Mouse (Mus musculus) ovary, postnatal 14 days (tissue): ENCODE results near the gene Qrich2.
A peak's percentile ranks its signal among the peaks of the same experiment; 100 is the strongest.
"Not testable (repeated sequence)": the region's sequence is repeated elsewhere in the genome, so short reads cannot be mapped to it uniquely, and the experiment has no call there.

Experiments
- DNase-seq: peaks from one replicate; pipeline ENCODE4 v3.0.0; 2022; ENCODE audit warnings: low spot score

Qrich2 gene

DNA sequence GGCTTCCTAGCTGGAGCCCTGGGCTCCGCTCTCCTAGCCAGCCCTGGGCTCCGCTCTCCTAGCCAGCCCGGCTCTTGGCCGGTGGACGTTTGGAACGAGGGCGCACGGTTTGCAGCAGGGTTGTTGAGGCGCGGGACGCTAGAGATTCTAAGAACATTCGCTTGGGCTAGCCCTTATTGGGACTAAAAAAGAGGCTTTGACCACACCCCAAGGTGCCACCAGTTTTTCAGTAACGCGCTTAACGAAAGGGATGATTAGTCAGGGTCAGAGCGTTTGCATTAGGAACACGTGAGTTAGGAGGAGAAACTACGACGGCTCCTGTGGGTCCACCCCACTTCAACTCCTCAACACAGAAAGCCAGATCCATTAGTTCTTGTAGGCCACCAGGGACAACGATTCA lies at the start of gene Qrich2:
Gene Qrich2 (minus strand): TSS at position 101 of the 400 bp plus-strand sequence.
- no peak for DNase-seq

DNA sequence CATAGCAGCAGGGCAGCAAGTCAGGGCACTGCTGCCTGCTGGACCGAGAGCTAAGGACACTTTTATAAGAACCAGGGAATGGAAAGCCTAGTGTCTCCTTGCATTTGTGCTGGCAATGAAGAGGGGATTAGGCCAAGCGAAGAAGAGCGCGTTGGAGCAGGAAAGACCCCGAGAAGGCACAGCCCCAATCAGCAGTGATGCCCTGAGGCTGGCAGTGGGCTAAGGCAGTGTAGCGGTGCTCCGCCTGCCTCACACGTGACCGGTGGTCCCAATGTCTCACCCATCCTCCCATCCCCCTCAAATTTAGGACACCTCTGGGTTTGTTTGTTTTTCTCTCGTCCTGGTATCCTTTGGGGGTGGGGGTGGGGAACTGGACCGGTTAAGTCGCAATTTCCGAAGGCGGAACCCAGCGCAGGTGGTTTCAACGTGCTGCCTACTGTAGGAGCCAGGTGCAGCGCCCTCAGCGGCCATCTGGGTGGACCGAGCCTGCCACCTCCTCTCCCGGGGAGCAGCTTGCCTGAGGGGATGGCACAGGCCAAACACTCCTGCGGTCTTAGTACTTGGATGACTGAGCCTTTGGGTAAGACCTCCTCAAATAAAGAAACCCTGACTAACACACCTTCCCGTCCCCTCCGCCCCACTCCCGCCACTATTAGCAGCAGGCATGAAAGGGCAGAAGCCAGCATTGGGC lies 49.4 kb upstream of the Qrich2 start:
- no peak for DNase-seq

DNA sequence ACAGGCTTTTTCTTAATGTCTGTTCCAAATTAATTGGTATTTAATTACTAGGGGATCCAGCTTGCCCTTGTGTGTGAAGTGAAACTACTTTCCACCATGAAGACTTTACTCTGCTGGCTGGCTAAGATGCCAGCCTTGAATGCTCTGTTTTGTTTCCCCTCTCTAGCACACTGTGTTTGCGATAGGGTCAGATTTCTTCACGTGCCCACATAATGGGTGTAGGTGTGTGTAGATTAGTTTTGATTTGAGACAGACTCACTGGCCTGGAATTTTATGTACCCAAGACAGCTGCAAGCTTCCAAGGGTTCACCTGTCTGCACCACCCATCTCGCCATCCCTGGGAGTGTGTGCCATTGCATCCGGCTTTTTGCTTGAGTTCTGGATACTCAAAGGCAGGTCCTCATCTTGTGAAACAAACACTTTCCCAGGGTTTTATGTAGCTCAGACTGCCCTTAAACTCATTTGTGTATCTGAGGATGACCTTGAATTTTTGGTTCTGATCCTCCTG lies 47.5 kb upstream of the Qrich2 start:
- DNase-seq = no peak

DNA sequence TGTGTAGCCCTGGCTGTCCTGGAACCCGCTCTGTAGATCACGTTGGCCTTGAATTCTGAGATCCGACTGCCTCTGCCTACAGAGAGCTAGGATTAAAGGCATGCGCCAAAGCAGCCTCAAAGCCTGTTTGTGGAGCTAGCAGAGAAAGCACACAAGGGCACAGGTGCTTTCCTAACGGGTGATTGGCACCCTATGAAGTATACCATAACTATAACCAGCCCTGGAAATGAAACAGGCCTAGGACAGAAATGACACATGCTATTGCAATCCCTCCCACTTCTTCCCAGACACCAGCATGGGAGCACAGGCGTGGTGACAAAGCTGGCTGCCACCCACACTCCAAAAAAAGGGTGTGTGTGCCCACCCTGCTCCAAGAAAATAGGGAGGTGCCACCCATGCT lies 46.9 kb upstream of the Qrich2 start:
- DNase-seq = no peak

DNA sequence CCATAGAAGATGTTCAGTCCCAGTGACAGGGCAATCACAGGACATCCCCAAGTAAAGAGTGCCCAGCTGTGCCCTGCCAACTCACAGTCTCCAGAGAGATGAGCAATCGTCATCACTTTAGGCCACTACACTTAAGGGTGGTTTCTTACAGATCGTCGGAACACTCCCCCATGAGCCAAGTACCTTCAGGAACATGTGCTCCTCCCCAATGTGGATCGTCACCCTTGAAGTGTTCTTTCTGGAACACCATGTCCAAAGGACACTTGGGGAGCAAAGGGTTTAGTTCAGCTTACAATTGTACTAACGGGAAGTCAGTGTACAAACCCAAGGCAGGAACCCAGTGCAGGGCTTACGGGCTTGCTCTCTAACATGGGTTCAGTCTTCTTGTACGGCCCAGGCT lies 46.1 kb upstream of the Qrich2 start:
- DNase-seq = no peak

DNA sequence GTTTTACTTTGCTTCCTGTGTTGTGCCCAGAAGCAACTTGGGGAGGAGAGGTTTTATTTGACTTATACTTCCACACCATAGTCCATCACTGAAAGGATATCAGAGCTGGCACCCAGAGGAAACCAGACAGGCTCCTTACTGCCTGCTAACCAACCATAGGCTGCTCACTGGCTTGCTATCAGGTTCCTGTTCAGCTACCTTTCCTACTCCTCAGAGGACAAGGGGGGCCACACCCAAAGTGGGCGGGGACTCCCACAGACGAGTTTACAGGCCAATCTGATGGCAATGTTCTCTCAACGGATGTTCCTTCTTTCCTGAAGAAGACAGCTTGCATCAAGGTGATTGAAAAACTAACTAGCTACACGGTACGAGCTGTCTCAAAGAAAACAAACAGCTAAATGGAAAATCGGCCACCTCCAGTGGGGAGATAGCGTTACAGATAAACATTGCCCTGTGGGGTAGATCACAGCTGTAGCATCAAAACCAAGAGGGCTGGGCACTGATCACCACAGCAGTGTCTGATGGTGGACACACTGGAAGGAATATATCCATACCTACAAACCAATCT lies 45.3 kb upstream of the Qrich2 start:
- no peak for DNase-seq

DNA sequence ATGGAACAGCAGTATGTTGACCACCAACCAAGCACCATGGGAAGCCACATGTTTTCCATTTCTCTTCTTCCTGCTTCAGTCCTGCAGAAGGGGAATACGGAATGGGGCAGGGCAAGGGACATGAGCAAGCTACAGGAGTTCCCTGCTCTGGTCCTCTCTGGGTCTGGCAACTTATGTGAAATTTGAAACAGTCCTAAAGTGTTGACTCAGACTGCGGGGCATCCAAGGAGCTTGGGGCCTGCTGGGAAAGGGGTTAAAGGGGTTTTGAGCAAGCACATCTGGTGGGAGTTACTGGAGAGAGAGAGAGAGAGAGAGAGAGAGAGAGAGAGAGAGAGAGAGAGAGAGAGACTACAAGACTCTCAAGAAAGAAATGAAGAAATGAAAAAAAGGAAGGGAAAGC lies 42.6 kb upstream of the Qrich2 start:
- no peak for DNase-seq

DNA sequence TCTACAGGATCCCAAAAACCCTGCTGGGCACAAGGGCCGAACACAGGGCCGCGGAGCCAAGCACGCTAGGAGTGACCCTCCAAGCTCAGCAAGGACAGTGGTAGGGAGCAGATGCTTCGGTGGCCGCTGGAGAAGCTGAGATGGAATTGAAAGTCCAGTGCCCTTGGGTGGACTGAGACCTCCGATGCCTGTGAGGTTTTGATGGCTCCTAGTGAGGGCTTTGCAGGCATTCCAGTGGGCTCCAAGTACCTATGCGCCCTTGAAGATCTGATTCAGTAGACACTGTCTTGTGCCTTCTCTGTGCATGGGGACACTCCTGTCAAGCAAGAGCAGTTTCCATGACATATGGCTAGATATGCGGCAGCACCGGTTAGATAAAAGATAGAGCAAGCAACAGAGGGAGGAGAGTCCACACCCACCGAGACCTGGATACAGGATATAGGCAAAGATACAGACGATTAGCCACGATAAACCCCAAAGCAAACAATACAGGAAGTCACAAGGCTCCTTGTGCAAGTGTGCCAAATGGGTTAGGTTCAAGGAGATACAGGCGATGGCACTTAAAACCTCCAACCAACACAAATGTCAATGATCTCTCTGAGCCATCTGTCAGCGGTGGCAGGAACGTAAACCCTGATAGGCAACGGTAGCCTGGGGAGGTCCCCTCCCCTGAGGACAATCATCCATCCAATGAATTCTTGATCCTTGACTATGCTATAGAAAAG lies 40.3 kb upstream of the Qrich2 start:
- DNase-seq = no peak

DNA sequence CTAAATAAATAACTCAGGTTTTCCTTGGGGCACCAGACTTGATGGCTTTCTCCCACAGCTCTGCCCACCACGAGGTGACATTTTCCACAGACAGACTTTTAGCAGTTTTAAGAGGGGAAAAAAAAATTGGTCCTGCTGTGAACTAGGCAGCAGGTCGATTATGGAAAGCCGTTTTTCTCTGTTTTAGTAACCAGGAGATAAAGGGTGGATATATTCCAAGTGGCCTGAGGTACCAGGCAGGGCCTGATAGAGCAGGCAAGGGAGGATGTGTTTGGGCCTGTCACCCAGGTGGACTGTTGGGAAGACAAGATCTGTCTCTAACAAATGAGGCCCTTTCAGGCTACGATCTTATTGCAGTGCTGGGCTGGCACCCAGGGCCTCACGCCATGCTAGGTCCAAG lies 39.5 kb upstream of the Qrich2 start:
- DNase-seq = no peak

DNA sequence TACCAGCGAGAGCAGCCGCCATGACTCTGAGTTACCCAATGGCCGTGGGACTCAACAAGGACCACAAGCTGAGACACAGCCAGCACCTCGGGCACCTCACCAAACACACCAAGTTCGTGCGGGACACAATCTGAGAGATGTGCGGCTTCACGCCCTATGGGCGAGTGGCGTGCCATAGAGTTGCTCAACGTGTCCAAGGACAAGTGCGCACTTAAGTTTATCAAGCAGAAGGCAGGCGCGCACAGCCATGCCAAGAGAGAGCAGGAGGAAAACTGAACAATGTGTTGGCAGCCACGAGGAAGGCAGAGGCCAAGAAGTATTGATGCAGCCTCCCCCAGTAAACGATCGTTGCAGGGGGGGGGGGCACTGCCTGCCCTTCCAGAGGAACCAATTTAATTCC lies 38.5 kb upstream of the Qrich2 start:
- no peak for DNase-seq

DNA sequence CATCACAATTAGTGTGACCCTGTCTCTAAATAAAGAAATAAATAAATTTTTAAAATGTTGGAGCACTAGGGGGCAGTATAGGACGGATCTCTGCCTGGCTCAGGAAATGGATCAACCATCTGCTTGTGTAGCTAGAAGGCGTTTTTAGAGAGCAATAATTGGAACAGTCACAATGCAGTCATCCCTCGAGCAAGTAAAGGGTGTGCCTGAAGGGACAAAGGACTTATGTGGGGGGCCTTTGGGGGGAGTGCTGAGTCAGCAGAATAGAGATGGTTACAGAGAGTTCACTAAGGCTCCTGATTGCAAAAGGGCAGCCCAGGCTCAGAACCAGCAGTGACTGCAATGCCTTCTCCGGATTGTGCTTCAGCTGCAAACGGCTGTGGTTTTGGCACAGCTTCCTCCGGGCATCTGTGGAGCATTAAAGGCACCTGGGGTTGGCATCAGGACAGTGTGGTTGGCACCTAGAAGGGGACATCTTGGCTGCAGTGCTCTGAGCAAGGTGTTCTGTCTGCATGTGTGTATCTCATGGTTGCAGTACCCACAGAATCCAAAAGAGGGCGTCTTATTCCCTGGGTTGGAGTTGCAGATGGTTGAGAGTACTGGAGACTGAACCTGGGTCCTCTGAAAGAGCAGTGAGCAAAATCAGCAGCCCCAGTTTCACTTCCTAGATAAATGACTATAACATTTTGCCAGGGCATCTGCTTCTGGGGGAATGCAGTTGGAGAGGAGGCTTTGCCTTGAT lies 35.1 kb upstream of the Qrich2 start:
- no peak for DNase-seq

DNA sequence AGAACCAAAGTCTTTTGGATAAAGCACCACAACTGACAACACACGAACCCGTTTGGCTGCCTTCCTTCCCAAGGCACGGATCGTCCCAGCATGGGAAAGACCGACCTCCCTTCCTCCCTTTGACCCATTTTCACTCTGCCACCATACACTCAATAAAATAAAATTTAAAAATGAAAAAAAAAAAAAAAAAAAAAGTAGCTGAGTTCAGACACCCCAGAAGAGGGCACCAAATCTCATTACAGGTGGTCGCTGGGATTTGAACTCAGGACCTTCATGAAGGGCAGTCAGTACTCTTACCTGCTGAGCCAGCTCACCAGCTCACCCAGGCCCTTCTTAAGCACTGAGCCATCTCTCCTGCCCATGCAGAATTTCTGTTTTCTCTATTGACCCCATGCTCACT lies 33.0 kb upstream of the Qrich2 start:
- DNase-seq = no peak

DNA sequence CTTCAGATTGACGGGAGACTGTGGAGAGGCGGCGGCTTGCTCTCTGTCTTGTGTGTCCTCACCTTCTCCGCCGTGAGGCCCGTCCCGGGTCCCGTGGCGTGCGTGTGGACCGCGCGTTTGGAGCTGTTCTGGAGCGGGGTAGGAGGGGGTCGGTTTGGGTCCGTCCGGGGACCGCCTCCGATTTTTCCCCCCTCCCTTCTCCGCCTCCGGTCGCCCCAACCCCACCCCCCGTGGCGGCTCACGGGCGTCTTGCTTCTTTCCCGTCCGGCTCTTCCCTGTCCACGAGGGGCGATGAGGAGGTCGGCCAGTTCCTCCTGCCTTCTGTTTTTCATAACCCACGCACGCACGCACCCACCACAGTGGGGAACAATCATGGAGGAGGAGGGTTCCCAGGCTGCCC lies 32.6 kb upstream of the Qrich2 start:
- DNase-seq = no peak

DNA sequence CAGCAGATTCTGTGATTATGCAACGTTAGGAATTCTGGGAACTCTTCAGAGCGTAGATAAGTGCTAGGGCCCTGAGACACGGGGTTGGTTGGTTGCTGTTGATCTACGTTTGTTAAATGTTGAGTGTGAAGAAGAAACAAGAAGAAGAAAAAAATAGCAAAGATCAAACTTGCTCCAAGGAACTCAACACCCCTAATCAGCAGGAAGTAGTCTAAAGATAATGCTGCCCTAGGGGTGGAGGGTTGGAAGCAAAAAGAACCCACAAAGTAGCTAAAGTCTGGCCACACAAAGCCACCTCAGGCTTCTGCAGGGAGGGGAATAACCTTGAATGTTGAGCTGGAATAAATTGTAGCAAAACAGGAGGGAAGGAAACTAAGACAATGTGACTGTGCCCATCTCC lies 31.3 kb upstream of the Qrich2 start:
- DNase-seq = no peak

DNA sequence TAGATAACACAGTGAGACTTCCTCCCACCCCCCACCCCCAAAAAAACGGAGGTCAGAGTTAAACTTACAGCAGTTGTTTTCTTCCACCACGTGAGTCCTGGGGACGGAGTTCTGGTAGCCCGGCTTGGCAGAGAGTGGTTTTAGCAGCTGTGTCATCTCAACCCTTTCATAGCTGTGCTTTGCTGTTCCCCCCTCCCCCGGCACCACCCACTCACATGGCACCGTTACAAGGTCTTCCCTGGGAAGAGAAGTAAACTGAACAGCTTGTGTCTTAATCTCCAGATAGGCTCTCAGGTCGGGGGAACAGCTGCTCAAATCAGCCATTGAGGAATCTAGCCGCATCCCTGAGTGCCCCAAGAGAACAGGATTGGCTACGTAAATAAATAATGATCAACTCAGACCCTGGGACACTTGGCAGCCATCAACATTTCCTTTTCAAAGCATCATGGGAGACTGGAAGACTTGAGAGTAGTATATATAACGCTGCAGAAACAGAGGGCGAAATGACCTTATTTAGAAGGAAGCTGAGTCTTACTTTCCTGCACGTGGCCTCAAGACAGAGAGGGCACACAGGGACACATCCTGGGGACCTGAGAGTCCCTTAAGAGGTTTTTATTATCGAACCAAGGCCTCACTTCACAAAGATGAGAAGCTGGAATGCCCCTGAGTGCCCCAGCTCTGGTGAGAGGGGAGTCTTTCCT lies 28.6 kb upstream of the Qrich2 start:
- peak; percentile 76 for DNase-seq

DNA sequence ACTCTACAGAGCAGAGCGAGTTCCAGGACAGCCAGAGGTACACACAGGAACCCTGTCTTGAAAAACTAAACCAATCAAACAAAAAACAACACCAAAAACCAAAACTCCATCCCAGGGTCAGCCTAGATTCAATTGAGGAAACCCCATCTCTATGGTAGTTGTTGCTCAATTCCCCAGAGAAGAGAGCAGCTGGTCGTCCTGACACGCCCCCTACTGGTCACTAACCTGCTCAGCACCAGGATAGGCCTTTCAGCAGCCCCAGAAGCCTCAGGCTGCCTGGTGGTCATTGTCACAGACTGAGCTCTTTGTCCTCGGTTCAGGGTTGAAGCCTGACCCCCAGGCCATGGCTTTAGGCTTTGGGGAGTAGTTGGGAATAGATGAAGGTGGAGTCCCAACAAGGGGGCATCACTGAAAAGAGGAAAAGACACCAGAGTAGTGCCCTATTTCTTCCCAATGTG lies 27.8 kb upstream of the Qrich2 start, which contains the start of gene Prpsap1:
Gene Prpsap1 (minus strand): TSS at position 408 of the 458 bp plus-strand sequence.
- peak; percentile 53 for DNase-seq

DNA sequence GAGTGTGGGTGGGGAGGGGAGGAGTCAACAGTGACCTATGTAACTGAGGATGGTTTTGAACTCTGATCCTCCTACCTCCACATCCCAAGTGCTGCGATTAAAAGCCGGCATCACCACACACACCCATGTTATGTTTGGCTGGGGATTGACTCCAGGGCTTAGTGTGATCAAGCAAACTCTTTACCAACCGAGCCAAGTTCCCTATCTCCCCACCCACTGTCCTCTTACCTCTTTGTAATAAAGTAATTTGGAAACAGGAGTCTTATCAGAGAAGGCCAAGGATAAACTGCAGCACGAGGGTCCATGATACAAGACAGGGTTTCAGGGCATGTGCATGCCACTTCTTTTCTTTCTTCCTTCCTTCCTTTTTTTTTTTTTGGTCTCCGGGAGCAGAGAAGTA lies 27.1 kb upstream of the Qrich2 start:
- no peak for DNase-seq

DNA sequence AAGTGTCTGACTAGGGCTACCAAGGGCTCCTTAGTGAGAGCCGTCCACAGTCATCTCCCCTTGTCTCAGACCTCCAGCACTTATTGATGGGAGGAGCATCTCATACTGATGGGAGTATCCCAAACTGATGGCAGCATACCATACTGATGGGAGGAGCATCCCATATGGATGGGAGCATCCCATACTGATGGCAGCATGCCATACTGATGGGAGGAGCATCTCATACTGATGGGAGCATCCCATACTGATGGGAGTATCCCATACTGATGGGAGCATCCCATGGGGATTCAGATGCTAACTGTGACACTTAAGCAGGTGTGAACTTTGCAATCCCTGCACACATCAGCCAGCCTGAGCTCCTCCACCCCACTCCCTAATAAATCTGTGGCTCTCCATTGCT lies 26.5 kb upstream of the Qrich2 start:
- DNase-seq = not testable (repeated sequence)

DNA sequence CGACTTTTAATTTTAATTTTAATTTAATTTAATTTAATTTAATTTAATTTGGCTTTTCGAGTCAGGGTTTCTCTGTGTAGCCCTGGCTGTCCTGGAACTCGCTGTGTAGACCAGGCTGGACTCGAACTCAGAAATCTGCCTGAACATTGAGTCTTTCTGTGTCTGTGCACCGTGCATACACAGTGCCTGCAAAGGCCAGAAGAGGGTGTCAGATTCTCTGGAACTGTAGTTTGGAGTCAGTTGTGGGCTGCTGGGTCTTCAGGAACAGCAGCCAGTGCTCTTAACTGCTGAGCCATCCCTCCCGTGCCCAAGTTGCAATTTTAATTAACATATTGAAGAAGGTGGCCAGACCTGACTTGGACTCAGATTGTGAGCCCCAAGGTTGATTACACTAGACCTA lies 25.3 kb upstream of the Qrich2 start:
- DNase-seq = no peak

DNA sequence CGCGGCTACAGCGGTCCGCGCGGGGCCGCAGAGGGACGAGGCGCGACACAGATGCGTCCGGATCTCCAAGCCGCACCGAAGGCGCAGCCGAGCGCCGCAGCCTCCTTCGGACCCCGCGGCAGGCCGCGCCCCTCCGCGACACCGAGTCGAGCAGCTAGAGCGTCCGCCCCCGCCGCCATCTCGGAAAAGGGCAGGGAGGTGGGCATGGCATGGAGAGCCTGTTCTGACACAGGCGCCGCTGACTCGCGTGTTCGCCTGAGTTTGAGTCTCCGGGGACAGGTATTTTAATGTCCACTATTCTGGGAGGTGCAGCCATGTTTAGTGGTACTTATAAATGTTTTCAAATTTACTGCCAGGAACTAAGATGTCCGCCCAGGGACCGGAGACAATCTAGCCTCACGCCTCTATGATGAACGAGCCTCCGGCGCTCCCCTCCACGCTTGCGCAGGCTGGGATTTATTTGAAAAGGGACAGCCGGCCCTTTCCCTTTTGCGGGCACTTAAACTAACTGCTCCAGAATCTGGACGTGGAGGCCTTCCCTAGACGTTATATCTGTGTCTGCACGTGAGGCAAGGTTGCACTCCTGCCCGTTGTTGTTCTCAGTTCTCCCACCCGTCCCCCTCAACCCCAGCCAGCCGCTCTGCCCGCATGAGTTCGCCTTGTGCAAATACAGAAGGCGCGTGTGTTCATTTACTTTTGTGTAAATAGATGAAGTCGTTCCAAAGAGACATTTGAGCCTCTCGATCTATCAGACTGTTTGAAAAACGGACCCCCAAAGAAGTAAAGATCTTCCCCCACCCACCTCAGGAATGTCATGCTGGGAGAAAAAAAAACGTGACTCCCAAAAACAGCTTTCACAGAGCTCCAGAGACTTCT lies 24.4 kb upstream of the Qrich2 start:
- DNase-seq = peak; percentile 82

DNA sequence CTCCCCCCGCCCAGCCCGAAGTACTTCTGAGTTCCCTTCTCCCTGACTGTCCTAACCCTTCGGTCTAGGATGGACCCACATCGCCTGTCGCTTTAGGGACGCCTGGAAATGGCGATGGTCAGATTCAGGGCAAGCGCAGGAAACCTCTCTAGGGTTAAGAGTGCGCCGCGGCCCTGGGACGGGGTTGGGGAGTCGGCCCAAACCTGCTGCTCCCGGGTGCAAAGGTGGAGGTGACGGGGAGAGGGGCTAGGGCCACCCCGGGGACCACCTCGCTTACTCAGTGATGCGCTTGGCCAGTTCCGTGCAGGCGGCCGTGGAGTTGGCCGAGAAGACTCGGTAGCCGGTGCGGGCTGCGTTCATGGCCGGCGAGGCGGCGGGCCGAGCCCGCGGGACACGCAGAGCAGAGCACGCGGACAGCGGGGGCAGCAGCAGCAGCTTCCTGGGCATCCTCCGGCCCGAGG lies 23.8 kb upstream of the Qrich2 start:
- peak; percentile 34 for DNase-seq
